Mouse (Mus musculus) MN1 (cell line): Measurements from ENCODE around the gene Amt.

Source experiments
- DNase-seq: peaks from one replicate; pipeline ENCODE4 v3.0.0-alpha.2; 2016; ENCODE audit warnings: low spot score

Gene Amt

DNA sequence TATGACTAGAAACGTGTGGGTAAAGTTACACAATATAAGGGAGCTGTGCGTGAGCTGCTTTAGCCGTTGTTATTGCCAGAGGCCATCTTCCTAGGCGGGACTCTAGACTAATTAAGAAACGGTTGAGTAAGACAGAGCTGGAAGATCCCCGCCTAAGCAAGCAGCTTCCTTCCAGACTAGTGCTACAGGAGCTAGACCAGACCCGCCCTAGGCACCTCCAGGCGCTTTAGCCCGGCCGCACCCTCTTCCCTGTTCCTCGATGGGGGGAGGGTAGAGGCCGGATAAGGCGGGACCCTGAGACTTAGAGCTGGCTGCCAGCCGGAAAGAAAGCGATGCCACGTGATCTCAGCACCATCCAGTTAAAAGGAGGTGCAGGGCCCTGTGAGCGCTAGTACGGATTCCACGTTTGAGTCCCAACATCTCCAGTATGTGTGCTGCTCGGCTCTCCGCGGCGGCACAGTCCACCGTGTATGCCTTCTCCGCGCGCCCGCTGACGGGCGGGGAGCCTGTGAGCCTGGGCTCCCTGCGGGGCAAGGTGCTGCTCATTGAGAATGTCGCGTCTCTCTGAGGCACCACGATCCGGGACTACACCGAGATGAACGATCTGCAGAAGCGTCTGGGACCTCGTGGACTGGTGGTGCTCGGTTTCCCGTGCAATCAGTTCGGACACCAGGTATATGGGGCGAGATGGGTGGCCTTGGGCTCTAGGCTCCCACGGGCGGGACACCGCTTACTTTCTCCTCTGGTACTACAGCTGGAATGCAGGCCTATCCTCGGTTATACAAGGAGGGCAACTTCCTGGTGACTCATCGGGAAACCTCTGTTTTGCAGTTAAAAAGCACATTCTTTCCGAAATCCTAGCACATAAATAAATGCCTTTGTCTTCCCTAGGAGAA lies 42.5 kb downstream of the Amt start, which contains the start of gene Gpx1:
Gpx1 (plus strand) TSS at position 18 of the 896 bp plus-strand sequence.
- peak; percentile 95 for DNase-seq

DNA sequence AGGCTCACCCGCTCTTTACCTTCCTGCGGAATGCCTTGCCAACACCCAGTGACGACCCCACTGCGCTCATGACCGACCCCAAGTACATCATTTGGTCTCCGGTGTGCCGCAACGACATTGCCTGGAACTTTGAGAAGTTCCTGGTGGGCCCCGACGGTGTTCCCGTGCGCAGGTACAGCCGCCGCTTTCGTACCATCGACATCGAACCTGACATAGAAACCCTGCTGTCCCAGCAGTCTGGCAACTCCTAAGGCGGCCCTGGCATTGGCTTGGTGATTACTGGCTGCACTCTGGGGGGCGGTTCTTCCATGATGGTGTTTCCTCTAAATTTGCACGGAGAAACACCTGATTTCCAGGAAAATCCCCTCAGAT lies 43.2 kb downstream of the Amt start:
- no peak for DNase-seq

DNA sequence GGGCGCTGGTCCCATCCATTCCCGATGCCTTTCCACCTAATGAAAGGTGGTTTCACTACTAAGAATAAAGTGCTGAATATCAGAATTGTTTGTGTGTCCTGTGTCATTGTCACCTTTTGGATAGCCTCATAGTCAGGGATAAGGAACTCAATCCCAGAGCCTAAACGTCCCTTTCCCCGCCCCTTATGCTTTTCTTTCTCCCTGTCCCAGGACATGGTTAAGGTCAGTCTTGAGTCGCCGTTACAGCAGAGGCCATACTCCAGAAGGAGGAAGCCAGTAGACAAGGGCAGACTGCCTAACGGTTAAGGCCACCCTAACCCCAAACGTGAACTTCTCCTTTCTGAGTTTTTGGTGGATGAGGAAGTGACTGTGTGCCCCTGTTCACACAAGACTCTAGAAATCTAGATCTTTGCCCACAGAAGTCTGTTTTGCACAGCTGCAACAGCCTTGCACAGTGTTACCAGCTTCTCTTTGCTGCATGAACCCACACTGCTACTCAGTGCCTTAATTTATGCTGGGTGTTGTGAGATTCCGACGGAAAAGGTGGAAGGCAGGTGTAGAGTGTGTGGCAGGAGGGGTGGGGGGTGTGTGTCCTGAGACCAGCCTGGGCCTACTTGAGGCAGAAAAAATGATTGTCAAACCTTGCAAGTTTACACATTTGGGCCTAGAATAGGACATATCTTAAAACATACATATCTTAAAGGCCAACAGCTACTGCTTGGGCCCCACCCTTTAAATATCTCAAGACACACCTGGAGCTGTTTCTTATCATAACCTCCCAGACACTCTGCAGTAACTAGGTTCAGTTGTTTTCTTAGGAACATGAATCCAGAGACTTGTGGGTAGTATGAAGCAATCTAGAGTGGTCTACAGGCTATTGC lies 43.8 kb downstream of the Amt start:
- DNase-seq: no peak

DNA sequence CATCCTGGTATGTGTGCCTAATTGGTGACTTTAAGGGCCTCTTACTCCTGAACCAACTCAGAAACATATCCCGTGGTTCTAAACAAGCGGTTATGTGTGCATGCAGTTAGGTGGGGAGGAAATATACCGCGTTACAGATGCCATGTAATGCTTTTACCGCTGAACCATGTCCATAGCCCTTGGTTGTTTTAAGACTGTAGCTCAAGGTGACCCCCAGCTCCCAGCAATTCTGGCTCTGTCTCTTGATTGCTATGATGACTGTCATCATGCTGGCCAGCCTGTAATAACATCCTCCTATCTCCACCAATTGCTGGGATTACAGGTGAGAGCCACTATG lies 44.5 kb downstream of the Amt start:
- DNase-seq: no peak

DNA sequence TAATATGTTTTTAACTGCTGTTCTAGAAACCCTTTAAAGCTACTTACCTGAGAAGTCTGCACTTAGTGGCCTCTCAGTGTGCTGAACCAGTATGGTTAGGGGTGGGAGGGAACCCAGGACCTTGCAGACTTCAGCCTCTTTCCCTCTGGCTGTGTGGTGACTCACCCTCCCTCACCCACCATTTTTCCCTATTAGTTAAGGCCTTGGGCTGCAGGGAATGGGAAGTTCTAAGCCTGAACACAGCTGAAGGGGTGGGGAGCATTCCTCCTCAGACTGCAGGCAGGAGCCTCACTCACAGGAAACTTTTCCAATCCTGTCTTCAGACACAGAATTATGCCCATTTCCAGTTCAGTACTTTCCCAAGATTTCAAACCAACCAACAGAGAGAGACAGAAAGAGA lies 45.1 kb downstream of the Amt start:
- no peak for DNase-seq

DNA sequence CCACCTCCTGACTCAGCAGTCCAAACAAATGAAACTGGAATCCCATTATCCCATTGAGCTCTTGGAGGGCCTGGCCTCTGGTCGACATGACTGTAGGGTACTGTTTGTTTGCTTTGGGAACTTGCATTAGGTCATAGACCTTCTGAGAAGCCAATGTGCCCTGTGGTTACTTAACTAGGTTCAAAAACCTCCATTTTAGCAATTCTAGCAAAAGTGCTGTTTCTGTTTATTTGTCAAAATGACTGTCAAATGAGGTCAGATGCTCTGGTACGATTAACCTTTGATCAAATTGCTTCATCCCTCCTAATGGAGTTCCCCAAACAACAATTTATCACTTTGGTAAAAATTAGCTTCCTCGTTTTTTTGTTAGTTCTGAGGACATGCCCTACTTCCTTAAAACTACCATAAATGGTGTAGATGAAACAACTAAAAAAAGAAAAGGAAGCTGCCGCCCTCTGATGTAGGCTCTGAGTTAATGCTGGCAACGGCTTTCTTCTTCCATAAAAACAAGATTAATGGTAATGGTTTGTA lies 45.7 kb downstream of the Amt start:
- peak; percentile 30 for DNase-seq

DNA sequence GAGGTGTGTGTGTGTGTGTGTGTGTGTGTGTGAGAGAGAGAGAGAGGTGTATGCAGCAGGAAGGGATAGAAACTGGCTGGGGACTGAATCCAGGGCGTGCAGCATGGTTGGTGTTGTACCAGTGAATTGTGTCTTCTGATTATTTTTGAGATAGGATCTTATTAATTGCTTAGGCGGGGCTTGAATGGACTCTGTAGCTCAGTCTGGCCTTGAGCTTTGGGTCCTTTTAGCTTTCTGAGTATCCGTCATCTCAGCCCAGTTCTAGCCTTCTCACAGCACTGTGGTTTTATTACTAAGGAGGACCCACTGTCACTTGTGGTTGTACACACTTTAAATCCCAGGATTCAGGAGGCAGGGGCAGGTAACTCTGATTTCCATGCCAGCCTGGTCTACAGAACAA lies 46.7 kb downstream of the Amt start:
- DNase-seq: no peak

DNA sequence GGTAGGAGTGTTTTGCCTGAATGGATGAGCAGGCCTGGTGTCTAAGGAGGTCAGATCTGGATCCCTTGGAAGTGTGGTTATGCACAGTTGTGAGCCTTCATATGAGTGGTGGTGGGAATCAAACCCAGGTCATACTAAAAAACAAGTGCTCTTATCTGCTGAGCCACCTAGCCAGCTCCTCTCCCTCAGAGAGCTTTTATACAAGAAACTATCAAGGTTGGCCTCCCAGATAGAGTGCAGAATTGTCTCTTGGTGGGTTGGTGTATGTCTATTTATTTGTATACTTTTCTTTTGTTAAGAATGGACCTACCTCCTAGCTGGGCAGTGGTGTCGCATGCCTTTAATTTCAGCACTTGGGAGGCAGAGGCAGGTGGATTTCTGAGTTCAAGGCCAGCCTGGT lies 47.2 kb downstream of the Amt start:
- DNase-seq: no peak

DNA sequence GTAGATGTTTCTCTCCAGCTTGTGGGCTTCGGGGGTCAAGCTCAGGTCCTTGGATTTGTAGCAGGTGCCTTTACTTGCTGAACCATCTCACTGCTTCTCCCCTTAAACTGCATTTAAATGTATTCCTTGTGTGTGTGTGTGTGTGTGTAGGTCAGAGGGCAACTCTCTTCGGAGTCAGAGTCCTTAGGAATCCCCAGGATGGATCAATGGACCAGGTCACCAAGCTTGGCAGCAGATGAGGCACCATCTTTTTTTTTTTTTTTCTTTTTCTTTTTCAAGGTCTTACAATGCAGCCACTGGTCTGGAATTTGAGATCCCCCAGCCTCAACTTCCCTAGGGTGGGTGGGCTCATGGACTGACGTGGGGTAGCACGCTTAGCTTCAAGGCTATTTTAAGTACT lies 47.8 kb downstream of the Amt start:
- no peak for DNase-seq

DNA sequence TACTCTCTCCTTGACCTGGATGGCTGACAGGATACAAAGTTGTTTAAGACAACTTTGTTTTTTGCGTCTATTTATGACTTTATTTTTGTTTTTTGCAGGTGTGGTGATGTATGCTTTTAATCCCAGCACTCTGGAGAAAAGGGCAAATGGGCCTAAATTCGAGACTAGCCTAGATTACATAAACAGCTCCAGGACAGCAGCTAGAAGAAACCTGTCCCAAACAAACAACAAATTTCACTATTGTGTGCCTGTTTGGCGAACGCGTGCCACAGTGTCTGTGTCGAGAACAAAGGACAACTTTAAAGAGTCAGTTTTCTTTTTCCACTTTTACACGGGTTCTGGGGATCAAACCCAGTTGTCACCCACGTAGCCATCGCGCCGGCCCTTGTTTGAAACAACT lies 50.4 kb downstream of the Amt start:
- no peak for DNase-seq

DNA sequence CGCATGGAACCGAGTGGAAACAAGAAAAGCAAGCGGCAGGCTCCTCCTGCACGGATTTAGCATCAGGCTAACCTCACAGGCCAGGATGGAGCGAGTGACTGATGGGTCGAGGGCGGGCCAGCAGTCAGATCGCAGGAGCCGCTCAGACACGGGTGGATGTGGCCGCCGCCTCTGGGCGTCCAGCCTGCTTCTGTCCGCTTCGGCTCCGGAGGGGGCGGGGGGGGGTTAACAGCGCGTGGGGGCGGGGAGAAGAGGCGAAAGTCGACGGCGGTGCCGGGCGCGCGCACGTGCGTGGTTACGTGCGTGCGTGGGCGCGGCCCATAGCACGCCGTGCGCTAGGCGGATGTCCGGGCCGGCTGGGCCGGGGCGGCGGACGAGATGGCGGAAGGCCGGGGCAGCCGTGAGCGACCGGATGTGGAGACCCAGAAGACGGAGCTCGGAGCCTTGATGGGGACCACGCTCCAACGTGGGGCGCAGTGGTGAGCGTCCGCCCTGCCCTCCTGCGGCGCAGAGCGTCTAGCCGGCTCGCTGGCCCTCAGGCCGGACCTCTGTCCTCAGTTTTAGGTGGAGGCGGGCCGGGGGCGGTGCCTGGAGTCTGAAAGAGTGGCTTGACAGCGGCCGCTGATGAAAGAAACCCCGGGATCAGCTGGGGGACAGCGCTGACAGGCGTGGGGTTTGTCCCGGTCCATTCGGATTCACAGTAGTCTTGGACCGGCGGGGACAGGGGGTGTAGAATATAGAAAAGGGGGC lies 51.1 kb downstream of the Amt start, which contains the start of gene Usp4:
Usp4 (plus strand) TSS at position 314 of the 750 bp plus-strand sequence.
- DNase-seq: peak; percentile 91

DNA sequence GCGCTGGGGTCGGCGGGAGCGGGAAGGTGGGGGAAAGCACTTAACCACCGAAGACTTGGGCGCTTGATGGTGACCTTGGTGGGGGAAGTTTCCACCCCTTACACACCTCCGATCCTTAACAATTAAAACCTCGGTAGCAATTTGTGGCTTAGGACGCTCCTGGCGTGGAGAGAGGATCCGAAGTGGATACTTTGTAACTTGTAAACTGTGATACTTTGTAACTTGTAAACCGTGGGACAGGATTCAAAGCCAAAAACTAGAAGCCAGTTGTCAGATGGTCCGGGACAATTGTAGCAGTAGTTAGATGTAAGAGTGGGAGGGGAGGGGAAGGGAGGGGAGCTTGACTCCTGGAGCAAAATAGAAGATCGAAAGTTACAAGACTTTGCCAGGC lies 51.6 kb downstream of the Amt start:
- peak; percentile 18 for DNase-seq

DNA sequence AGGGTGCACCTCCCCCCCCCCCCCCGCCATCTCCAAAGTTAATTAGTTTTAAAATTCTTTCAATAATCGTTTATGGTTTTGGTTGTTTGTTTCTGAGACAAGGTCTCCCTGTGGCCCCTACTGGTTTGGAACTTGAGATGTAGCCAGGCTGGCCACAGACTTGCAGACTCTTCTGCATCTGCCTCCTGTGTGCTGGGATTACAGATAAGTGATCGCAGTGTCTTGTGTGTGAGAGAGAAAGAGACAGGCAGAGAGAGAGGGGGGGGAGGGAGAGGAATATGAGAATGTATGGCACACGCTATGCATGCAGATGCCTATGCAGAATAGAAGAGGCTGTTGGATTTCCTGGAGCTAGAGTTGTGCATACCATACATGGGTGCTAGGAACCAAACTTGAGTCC lies 53.1 kb downstream of the Amt start:
- DNase-seq: no peak
